Mouse (Mus musculus): ENCODE data around the gene Kcnip1. TPM values are rescaled to one million over a fixed set of nuclear protein-coding genes. Genes with fewer than 3 reads are reported as not detected.
A peak's percentile ranks its signal among the peaks of the same experiment; 100 is the strongest.

The Kcnip1 gene
- polyA plus RNA-seq, 1 experiment from 2014 or later, result 51.2 TPM

- H3K36me3 ChIP-seq, result no peaks in the 10 kb centered on the region
- H3K27me3 ChIP-seq, result no peaks in the 10 kb centered on the region
- no peak overlapping the region for H3K27ac ChIP-seq (replicated peaks)
- WGBS, result 79% methylated on average over 13 of the region's 13 CpGs
- no peaks in the 10 kb centered on the region for H3K4me1 ChIP-seq
- H3K9me3 ChIP-seq, result no peaks in the 10 kb centered on the region
- H3K4me3 ChIP-seq, result no peak overlapping the region
- no peak for ATAC-seq (replicated peaks)
- no peak overlapping the region for H3K4me2 ChIP-seq (replicated peaks)
- H3K9ac ChIP-seq (replicated peaks), result no peak overlapping the region
These were observed 332.7 kb downstream of the Kcnip1 start for GRCm38 (mm10) chr11:33660016-33660913.

GRCm38 (mm10) chr11:33655861-33656593 is 336.9 kb downstream of the Kcnip1 start:
- H3K4me2 ChIP-seq (replicated peaks), result no peak overlapping the region
- H3K27ac ChIP-seq (replicated peaks), result no peak overlapping the region
- ATAC-seq (replicated peaks), result no peak
- no peaks in the 10 kb centered on the region for H3K27me3 ChIP-seq
- no peaks in the 10 kb centered on the region for H3K4me1 ChIP-seq
- WGBS, result 69% methylated on average over 7 of the region's 7 CpGs
- H3K9ac ChIP-seq (replicated peaks), result no peak overlapping the region
- no peaks in the 10 kb centered on the region for H3K36me3 ChIP-seq
- no peak overlapping the region for H3K4me3 ChIP-seq
- no peaks in the 10 kb centered on the region for H3K9me3 ChIP-seq

- Histone ChIP-seq H3K9me3 (no peaks in the 10 kb centered on the region), H3K36me3 (no peaks in the 10 kb centered on the region), H3K9ac (replicated peaks) (no peak overlapping the region), H3K27me3 (no peaks in the 10 kb centered on the region), H3K4me3 (no peak overlapping the region), H3K4me1 (no peaks in the 10 kb centered on the region), H3K27ac (replicated peaks) (no peak overlapping the region), H3K4me2 (replicated peaks) (no peak overlapping the region)
- WGBS, result 89% methylated on average over 3 of the region's 3 CpGs
- ATAC-seq (replicated peaks), result no peak
These were observed 337.7 kb downstream of the Kcnip1 start for GRCm38 (mm10) chr11:33655221-33655620.

- H3K9ac ChIP-seq (replicated peaks), result no peak overlapping the region
- H3K27ac ChIP-seq (replicated peaks), result no peak overlapping the region
- no peak overlapping the region for H3K4me3 ChIP-seq
- no peaks in the 10 kb centered on the region for H3K4me1 ChIP-seq
- H3K9me3 ChIP-seq, result no peaks in the 10 kb centered on the region
- ATAC-seq (replicated peaks), result no peak
- 81% methylated on average over 2 of the region's 2 CpGs for WGBS
- no peaks in the 10 kb centered on the region for H3K36me3 ChIP-seq
- H3K4me2 ChIP-seq (replicated peaks), result no peak overlapping the region
- no peaks in the 10 kb centered on the region for H3K27me3 ChIP-seq
These were observed 338.5 kb downstream of the Kcnip1 start for GRCm38 (mm10) chr11:33654485-33654884.

GRCm38 (mm10) chr11:33649358-33649757 is 343.6 kb downstream of the Kcnip1 start:
- WGBS, result 84% methylated on average over 2 of the region's 2 CpGs

GRCm38 (mm10) chr11:33637107-33637506 is 355.8 kb downstream of the Kcnip1 start:
- no peak for ATAC-seq (replicated peaks)

More at GRCm38 (mm10) chr11:33649358-33649757, 343.6 kb downstream of the Kcnip1 start:
- Histone ChIP-seq H3K4me1 (no peaks in the 10 kb centered on the region), H3K9me3 (no peaks in the 10 kb centered on the region), H3K27me3 (no peaks in the 10 kb centered on the region), H3K36me3 (no peaks in the 10 kb centered on the region), H3K4me2 (replicated peaks) (no peak overlapping the region), H3K4me3 (no peak overlapping the region), H3K27ac (replicated peaks) (no peak overlapping the region), H3K9ac (replicated peaks) (no peak overlapping the region)
- ATAC-seq (replicated peaks), result no peak

GRCm38 (mm10) chr11:33627136-33627742 is 365.7 kb downstream of the Kcnip1 start:
- H3K4me1 ChIP-seq, result no peaks in the 10 kb centered on the region
- no peak overlapping the region for H3K9ac ChIP-seq (replicated peaks)
- H3K4me2 ChIP-seq (replicated peaks), result no peak overlapping the region
- H3K4me3 ChIP-seq, result no peak overlapping the region
- H3K9me3 ChIP-seq, result no peaks in the 10 kb centered on the region
- ATAC-seq (replicated peaks), result peak; percentile 68; the same call in 1 of the 2 replicates
- H3K27ac ChIP-seq (replicated peaks), result no peak overlapping the region
- no peaks in the 10 kb centered on the region for H3K36me3 ChIP-seq
- H3K27me3 ChIP-seq, result no peaks in the 10 kb centered on the region
- 87% methylated on average over 4 of the region's 4 CpGs for WGBS

More at GRCm38 (mm10) chr11:33637107-33637506, 355.8 kb downstream of the Kcnip1 start:
- WGBS, result 99% methylated on average over 2 of the region's 2 CpGs
- Histone ChIP-seq H3K4me1 (no peaks in the 10 kb centered on the region), H3K27me3 (no peaks in the 10 kb centered on the region), H3K9me3 (no peaks in the 10 kb centered on the region), H3K36me3 (no peaks in the 10 kb centered on the region), H3K4me3 (no peak overlapping the region), H3K9ac (replicated peaks) (no peak overlapping the region), H3K4me2 (replicated peaks) (no peak overlapping the region), H3K27ac (replicated peaks) (no peak overlapping the region)

- Histone ChIP-seq H3K36me3 (no peaks in the 10 kb centered on the region), H3K4me1 (no peaks in the 10 kb centered on the region), H3K4me2 (replicated peaks) (no peak overlapping the region), H3K27ac (replicated peaks) (no peak overlapping the region), H3K9ac (replicated peaks) (no peak overlapping the region), H3K4me3 (no peak overlapping the region), H3K9me3 (no peaks in the 10 kb centered on the region), H3K27me3 (no peaks in the 10 kb centered on the region)
- 8% methylated on average over 15 of the region's 15 CpGs for WGBS
- peak; percentile 78 for ATAC-seq (replicated peaks)
These were observed 378.7 kb downstream of the Kcnip1 start for GRCm38 (mm10) chr11:33614218-33614617.

- Histone ChIP-seq H3K27ac (replicated peaks) (no peak overlapping the region), H3K4me1 (no peaks in the 10 kb centered on the region), H3K27me3 (no peaks in the 10 kb centered on the region), H3K4me2 (replicated peaks) (no peak overlapping the region), H3K36me3 (no peaks in the 10 kb centered on the region), H3K9me3 (no peaks in the 10 kb centered on the region), H3K4me3 (no peak overlapping the region), H3K9ac (replicated peaks) (no peak overlapping the region)
- 55% methylated on average over 3 of the region's 3 CpGs for WGBS
- no peak for ATAC-seq (replicated peaks)
These were observed 385.2 kb downstream of the Kcnip1 start for GRCm38 (mm10) chr11:33607784-33608183.

- 71% methylated on average over 2 of the region's 2 CpGs for WGBS
- no peaks in the 10 kb centered on the region for H3K36me3 ChIP-seq
- no peak overlapping the region for H3K4me3 ChIP-seq
- no peaks in the 10 kb centered on the region for H3K4me1 ChIP-seq
- H3K4me2 ChIP-seq (replicated peaks), result no peak overlapping the region
- no peaks in the 10 kb centered on the region for H3K9me3 ChIP-seq
- H3K27me3 ChIP-seq, result no peaks in the 10 kb centered on the region
- ATAC-seq (replicated peaks), result no peak
- H3K9ac ChIP-seq (replicated peaks), result no peak overlapping the region
- H3K27ac ChIP-seq (replicated peaks), result no peak overlapping the region
These were observed 389.8 kb downstream of the Kcnip1 start for GRCm38 (mm10) chr11:33603174-33603573.

- Histone ChIP-seq H3K27ac (replicated peaks) (no peak within 1 kb of the TSS), H3K27me3 (no peaks in the 10 kb centered on the region), H3K4me1 (0 out of 2 replicates have a peak, but pooled peaks cover 3% of the 10 kb centered on the region), H3K9ac (replicated peaks) (no peak within 1 kb of the TSS), H3K9me3 (no peaks in the 10 kb centered on the region), H3K4me2 (replicated peaks) (no peak within 1 kb of the TSS), H3K4me3 (no peak within 1 kb of the TSS), H3K36me3 (no peaks in the 10 kb centered on the region)
- ATAC-seq (replicated peaks), result no peak
- 82% methylated on average over 4 of the region's 4 CpGs for WGBS
These were observed 394.0 kb downstream of the Kcnip1 start, which contains the start of gene D130052B06Rik for GRCm38 (mm10) chr11:33598986-33599385. D130052B06Rik (plus strand) TSS chr11:33599302.

GRCm38 (mm10) chr11:33596655-33597054 is 396.3 kb downstream of the Kcnip1 start:
- Histone ChIP-seq H3K4me3 (no peak overlapping the region), H3K4me2 (replicated peaks) (no peak overlapping the region), H3K36me3 (no peaks in the 10 kb centered on the region), H3K27ac (replicated peaks) (no peak overlapping the region), H3K9me3 (no peaks in the 10 kb centered on the region), H3K9ac (replicated peaks) (no peak overlapping the region), H3K27me3 (no peaks in the 10 kb centered on the region), H3K4me1 (0 out of 2 replicates have a peak, but pooled peaks cover 3% of the 10 kb centered on the region)
- WGBS, result 72% methylated on average over 4 of the region's 4 CpGs
- no peak; the same call in 1 of the 2 replicates for ATAC-seq (replicated peaks)

Measured in forebrain, embryonic 15.5 days (tissue).